Mouse (Mus musculus) kidney, embryonic 16.5 days (tissue): ENCODE data around the gene Txndc5. TPM values are rescaled to one million over a fixed set of nuclear protein-coding genes. Genes with fewer than 3 reads are reported as not detected.

Experiments used
- ATAC-seq: fragments of 200-750 bp; cut with Nextera tagmentation; 2 replicates; pipeline ENCODE4 v1.8.0; 2017; ENCODE audit warnings: moderate TSS enrichment; ENCODE audit not compliant: low FRiP score, low TSS enrichment
- H3K27ac ChIP-seq: fragments of 300-500 bp; sonication (generic); 2 replicates; pipeline ENCODE4 v1.5.1; 2014; ENCODE audit warnings: low read length
- H3K27me3 ChIP-seq: fragments of 300-500 bp; sonication (generic); 2 replicates; pipeline ENCODE4 v1.6.1; 2014; ENCODE audit warnings: low read length, control low read depth, mixed read lengths; ENCODE audit not compliant: insufficient read depth
- H3K36me3 ChIP-seq: fragments of 300-500 bp; sonication (generic); 2 replicates; pipeline ENCODE4 v1.6.1; 2014; ENCODE audit warnings: low read length, control low read depth, mixed read lengths; ENCODE audit not compliant: insufficient read depth
- H3K4me1 ChIP-seq: fragments of 300-500 bp; sonication (generic); 2 replicates; pipeline ENCODE4 v1.6.1; 2014; ENCODE audit warnings: low read length, control low read depth, mixed read lengths; ENCODE audit not compliant: insufficient read depth
- H3K4me2 ChIP-seq: fragments of 300-500 bp; sonication (generic); replicated peaks from 2 replicates; pipeline ENCODE4 v1.6.1; 2014; ENCODE audit warnings: low read depth, low read length
- H3K4me3 ChIP-seq: fragments of 300-500 bp; sonication (generic); 2 replicates; pipeline ENCODE4 v1.5.1; 2014; ENCODE audit warnings: mild to moderate bottlenecking, low read length
- H3K9ac ChIP-seq: fragments of 300-500 bp; sonication (generic); replicated peaks from 2 replicates; pipeline ENCODE4 v1.6.1; 2014; ENCODE audit warnings: low read length
- H3K9me3 ChIP-seq: fragments of 300-500 bp; sonication (generic); 2 replicates; pipeline ENCODE4 v1.6.1; 2016; ENCODE audit warnings: low read length, control low read depth
- WGBS: fragments of 180-500 bp; shearing (Covaris S2); extraction: QIAGEN DNeasy Blood & Tissue Kit; methylation state at CpG from one replicate; pipeline ENCODE4 v1.1.7; 2014; 5-methylcytosine and 5-hydroxymethylcytosine counted together
- polyA plus RNA-seq: library from polyadenylated mRNA; unstranded; fragments of >200 nt; fragmentation: Nextera tagmentation; extraction: Ambion mirVana; gene quantifications from 2 replicates; pipeline ENCODE4 v1.2.1, GENCODE M21; 2015

Gene Txndc5
- polyA plus RNA-seq = 301 and 313 TPM in 2 replicates

DNA sequence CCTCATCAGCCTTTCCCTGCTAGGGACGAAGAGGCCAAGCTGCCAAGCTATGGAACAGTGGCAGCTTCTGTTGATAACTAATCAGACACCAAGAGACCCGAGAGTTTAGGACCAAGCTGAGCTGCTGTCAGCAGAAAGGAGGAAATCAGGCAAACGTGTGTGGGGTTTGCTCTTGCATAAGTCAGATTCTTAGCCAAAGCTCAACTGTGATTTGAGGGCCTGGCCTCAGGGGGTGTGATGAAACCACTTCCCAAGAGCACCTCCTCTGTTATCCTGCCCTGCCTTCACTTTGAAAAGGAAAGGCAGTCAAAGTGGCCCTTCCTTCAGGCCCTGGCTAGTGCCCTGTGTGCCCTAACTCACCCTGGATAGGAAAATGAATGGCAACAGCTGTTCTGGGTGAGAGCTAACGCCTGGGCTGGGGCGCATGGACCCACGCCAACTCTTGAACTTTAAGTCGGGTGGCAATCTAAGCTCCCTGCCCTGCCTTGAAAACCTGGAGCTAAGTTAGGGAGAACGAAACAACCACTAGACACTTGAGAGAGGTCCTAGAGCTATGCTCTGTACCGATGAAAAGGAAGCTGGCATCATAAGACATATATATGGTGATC, at the start of gene Txndc5:
Gene Txndc5, minus strand, starts transcription at position 138 of the 608 bp plus-strand sequence.
- H3K4me2 ChIP-seq = peak within 1 kb of the TSS; percentile 78
- H3K4me3 ChIP-seq = peak within 1 kb of the TSS; percentile 88
- H3K27ac ChIP-seq = peak within 1 kb of the TSS; percentile 95
- no peak for ATAC-seq
- WGBS = 49% methylated on average over 9 of the region's 9 CpGs
- H3K4me1 ChIP-seq = peaks cover 25% of the 10 kb centered on the region
- H3K9ac ChIP-seq = peak within 1 kb of the TSS; percentile 91
- H3K9me3 ChIP-seq = no peaks in the 10 kb centered on the region
- H3K27me3 ChIP-seq = no peaks in the 10 kb centered on the region
- peaks cover 2% of the 10 kb centered on the region; the same call in 1 of the 2 replicates for H3K36me3 ChIP-seq

- Histone ChIP-seq H3K4me3 (no peak overlapping the region), H3K9me3 (no peaks in the 10 kb centered on the region), H3K27ac (no peak overlapping the region), H3K36me3 (no peaks in the 10 kb centered on the region), H3K27me3 (no peaks in the 10 kb centered on the region), H3K4me1 (no peaks in the 10 kb centered on the region), H3K4me2 (no peak overlapping the region), H3K9ac (no peak overlapping the region)
- no peak for ATAC-seq
- WGBS = 79% methylated on average over 3 of the region's 3 CpGs
Observed at GRCm38 (mm10) chr13:38574668-38575067, 46.0 kb upstream of the Txndc5 start.

- no peak for ATAC-seq
Observed at GRCm38 (mm10) chr13:38573281-38573680, 44.7 kb upstream of the Txndc5 start.

GRCm38 (mm10) chr13:38565245-38565644, 36.6 kb upstream of the Txndc5 start:
- Histone ChIP-seq H3K27ac (no peak overlapping the region), H3K27me3 (no peaks in the 10 kb centered on the region), H3K4me3 (no peak overlapping the region), H3K4me1 (no peaks in the 10 kb centered on the region), H3K9me3 (peaks cover 4% of the 10 kb centered on the region; the same call in 1 of the 2 replicates), H3K36me3 (no peaks in the 10 kb centered on the region), H3K9ac (no peak overlapping the region), H3K4me2 (no peak overlapping the region)
- WGBS = 70% methylated on average over 4 of the region's 4 CpGs
- no peak for ATAC-seq

More at GRCm38 (mm10) chr13:38573281-38573680, 44.7 kb upstream of the Txndc5 start:
- WGBS = 96% methylated on average over 1 of the region's 1 CpGs
- Histone ChIP-seq H3K4me3 (no peak overlapping the region), H3K9me3 (no peaks in the 10 kb centered on the region), H3K27me3 (no peaks in the 10 kb centered on the region), H3K9ac (no peak overlapping the region), H3K27ac (no peak overlapping the region), H3K4me2 (no peak overlapping the region), H3K36me3 (no peaks in the 10 kb centered on the region), H3K4me1 (no peaks in the 10 kb centered on the region)

DNA sequence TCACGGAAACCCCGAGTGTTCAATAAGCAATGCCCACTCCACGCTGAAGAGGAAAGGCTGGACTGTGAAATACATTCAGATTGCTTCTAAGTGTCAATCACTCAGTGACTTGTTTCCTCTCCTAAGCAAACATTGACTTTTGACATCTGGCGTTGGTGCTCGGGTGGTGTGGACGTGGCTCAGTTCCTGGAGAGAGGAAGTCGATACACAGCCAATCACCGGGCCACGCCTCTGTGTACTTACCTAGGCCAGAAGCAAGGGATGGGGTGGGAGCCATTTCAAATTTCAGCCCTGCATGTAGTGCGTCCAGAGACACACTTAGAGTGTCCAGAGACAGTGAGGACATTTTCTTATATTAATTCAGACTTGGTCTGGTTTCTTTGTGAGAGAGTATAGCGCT, 26.0 kb upstream of the Txndc5 start:
- Histone ChIP-seq H3K4me3 (no peak overlapping the region), H3K36me3 (no peaks in the 10 kb centered on the region), H3K27ac (no peak overlapping the region), H3K9me3 (no peaks in the 10 kb centered on the region), H3K27me3 (no peaks in the 10 kb centered on the region), H3K4me2 (no peak overlapping the region), H3K4me1 (no peaks in the 10 kb centered on the region), H3K9ac (no peak overlapping the region)
- no peak for ATAC-seq
- 62% methylated on average over 11 of the region's 11 CpGs for WGBS

- no peaks in the 10 kb centered on the region for H3K36me3 ChIP-seq
- no peaks in the 10 kb centered on the region for H3K9me3 ChIP-seq
- no peaks in the 10 kb centered on the region for H3K4me1 ChIP-seq
- no peaks in the 10 kb centered on the region for H3K27me3 ChIP-seq
- H3K4me3 ChIP-seq = no peak overlapping the region
- 56% methylated on average over 3 of the region's 3 CpGs for WGBS
- H3K9ac ChIP-seq = no peak overlapping the region
- H3K4me2 ChIP-seq = no peak overlapping the region
- H3K27ac ChIP-seq = no peak overlapping the region
- peak; percentile 59; the same call in 1 of the 2 replicates for ATAC-seq
Observed at GRCm38 (mm10) chr13:38554210-38554609, 25.6 kb upstream of the Txndc5 start.

- H3K4me3 ChIP-seq = no peak overlapping the region
- ATAC-seq = no peak
- H3K9ac ChIP-seq = no peak overlapping the region
- H3K4me1 ChIP-seq = no peaks in the 10 kb centered on the region
- WGBS = 81% methylated on average over 5 of the region's 5 CpGs
- no peaks in the 10 kb centered on the region for H3K36me3 ChIP-seq
- H3K27ac ChIP-seq = no peak overlapping the region
- no peak overlapping the region for H3K4me2 ChIP-seq
- H3K27me3 ChIP-seq = no peaks in the 10 kb centered on the region
- H3K9me3 ChIP-seq = no peaks in the 10 kb centered on the region
Observed at GRCm38 (mm10) chr13:38548681-38549080, 20.1 kb upstream of the Txndc5 start.

DNA sequence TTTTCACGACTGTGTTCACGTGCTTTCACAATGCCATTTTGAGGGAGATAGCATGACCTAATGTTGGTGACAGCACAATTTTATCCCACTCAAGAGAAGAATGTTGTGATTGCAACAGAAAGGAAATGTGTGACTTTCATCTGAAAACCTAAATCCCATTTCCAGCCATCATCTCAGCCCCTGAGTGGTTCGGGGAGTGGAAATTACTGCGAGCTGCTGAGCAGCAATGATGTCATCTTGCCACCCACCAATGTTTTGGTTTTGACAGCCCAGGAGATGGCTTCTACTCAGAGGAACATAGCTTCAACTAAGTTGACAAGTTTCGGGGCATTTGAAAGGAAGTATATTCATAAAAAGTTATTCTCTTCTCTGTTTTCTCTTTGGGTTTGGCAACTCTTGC, 19.1 kb upstream of the Txndc5 start:
- H3K4me1 ChIP-seq = no peaks in the 10 kb centered on the region
- H3K36me3 ChIP-seq = no peaks in the 10 kb centered on the region
- H3K9me3 ChIP-seq = no peaks in the 10 kb centered on the region
- no peak overlapping the region for H3K9ac ChIP-seq
- no peaks in the 10 kb centered on the region for H3K27me3 ChIP-seq
- H3K4me3 ChIP-seq = no peak overlapping the region
- H3K27ac ChIP-seq = no peak overlapping the region
- 80% methylated on average over 5 of the region's 5 CpGs for WGBS
- ATAC-seq = no peak
- H3K4me2 ChIP-seq = no peak overlapping the region

DNA sequence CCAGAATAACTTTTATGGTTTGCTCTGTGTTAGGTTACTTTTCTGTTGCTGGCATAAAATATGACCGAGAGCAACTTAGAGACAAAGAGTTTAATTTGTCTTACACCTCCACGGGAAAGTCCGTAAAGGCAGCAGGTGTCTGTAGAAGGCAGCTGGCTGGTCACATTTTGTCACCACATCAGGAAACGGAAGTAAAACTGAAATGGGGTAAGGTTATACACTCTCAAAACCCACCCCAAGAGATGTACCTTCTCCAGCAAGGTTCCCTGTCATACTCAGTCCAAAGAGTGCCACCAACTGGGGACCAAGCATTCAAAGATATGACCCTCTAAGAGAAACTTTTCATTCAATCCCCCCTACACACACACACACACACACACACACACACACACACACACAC, 18.1 kb upstream of the Txndc5 start:
- Histone ChIP-seq H3K9ac (no peak overlapping the region), H3K27me3 (no peaks in the 10 kb centered on the region), H3K27ac (no peak overlapping the region), H3K4me1 (no peaks in the 10 kb centered on the region), H3K36me3 (no peaks in the 10 kb centered on the region), H3K4me2 (no peak overlapping the region), H3K4me3 (no peak overlapping the region), H3K9me3 (no peaks in the 10 kb centered on the region)
- no peak for ATAC-seq
- WGBS = 59% methylated on average over 4 of the region's 4 CpGs

GRCm38 (mm10) chr13:38545460-38545859, 16.8 kb upstream of the Txndc5 start:
- H3K27me3 ChIP-seq = no peaks in the 10 kb centered on the region
- no peak overlapping the region for H3K4me3 ChIP-seq
- no peaks in the 10 kb centered on the region for H3K36me3 ChIP-seq
- H3K4me2 ChIP-seq = no peak overlapping the region
- no peaks in the 10 kb centered on the region for H3K4me1 ChIP-seq
- H3K27ac ChIP-seq = no peak overlapping the region
- no peaks in the 10 kb centered on the region for H3K9me3 ChIP-seq
- WGBS = 71% methylated on average over 3 of the region's 3 CpGs
- ATAC-seq = no peak
- H3K9ac ChIP-seq = no peak overlapping the region
